Mouse (Mus musculus): ENCODE results near the gene Ccndbp1. TPM values are rescaled to one million over a fixed set of nuclear protein-coding genes. Genes with fewer than 3 reads are reported as not detected.

Gene Ccndbp1
- 110 TPM for polyA plus RNA-seq (2017; shearing (Covaris generic))

GRCm38 (mm10) chr2:121007925-121008663 lies at the start of gene Ccndbp1:
Gene Ccndbp1, plus strand, starts transcription at chr2:121008403.

DNA sequence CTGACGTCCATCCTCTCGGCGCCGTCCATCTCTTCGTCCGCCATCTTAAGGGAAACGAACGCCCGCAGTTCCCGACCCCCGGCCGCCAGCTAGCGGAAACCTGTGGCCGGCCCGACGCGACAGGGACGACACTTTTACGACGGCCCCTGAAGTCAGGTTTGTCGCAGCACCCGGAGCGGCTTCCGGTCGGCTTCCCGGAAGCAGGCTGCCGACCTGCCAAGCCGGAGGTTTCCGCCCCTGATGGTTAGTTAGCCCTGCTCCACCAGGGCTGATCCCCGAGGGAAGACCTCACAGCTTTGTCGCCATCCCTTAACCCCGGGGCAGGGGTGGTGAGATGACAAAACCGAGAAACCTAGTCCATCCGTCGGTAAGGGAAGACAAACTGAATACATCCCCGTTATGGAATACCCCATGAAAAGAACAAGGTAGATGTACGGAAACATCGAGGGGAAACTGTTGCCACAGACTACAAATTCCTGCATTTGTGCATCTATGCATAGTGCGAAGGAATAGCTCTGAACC lies 37.6 kb upstream of the Ccndbp1 start, which contains the start of gene Ubr1:
TSS of gene Ubr1 (minus strand) at position 157 of the 522 bp plus-strand sequence.

DNA sequence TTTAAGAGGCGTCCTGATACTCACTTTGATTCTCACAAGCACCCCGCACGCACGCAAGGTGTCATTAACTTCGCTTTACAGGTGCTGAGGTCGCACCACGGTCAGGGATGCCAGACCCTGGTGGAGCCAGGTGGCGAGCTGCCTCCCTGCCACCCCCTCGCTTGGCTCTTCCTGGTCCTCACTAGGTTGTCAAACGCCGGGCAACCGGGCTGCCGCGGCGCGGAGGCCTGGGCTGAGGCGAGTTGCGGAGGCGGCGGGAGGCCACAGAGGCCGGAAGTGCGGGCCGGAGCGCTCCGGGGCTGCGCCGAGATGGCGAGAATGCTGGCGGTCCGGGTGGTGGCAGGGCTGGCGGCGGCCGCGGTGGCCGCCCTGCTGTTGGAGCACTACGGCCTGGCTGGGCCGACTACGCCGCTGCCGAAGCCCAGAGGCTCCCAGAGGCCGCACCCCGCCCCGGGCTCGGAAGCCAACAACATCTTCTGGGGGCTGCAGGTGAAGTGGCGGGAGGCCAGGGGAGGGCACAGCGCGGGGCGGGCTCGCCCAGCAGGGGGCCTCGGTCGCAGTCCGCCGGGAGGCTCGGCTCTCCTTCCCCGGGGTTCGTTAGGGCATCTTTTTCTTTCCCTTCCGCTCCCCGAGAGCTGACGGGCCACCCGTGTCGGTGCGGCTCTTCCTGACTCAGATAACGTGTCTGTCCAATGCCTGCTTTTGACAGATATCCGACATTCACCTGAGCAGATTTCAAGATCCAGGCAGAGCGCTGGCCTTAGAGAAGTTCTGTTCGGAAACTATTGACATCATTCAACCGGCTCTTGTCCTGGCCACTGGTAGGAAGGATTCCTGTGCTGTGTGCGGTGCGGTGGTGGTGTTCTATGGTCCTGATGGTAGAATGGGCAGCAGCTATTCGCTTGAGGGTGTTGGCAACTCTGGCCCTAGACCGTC lies 30.9 kb upstream of the Ccndbp1 start, which contains the start of gene Tmem62:
TSS of gene Tmem62 (plus strand) at position 28 of the 936 bp plus-strand sequence.

DNA sequence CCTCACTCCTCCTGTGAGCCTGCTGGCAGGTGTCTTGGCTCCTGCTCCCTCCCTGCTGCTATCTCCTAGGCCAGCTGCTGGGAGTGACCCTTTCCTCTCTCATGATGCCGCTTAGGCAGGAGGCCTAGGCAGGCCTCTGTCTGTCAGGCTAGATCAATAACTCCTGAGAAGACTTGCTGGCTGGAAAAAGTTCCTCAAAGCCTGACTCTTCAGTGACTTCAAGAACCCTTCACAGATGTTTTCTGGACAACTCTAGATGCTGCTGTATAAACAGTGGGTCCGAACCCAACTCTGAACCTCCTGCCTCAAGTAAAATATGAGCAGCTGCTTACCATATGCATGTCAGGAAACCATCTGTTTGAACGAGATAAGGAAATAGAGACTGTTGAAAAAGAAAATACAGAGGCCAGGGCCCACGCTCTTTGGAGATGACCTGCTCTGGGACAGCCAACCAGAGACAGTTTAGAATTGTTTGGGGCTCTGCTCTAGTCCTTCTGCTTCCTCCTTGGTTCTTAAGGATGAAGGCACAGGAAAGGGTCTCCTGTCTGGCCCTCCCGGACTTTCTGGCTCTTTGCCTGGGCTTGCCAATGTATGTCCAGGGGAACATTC lies 28.6 kb downstream of the Ccndbp1 start, which contains the start of gene Epb42:
TSS of gene Epb42 (minus strand) at position 340 of the 609 bp plus-strand sequence.

Other genes starting within 250 kb of the Ccndbp1 start
- 18.7 TPM for gene Cdan1, start 158.3 kb upstream of the Ccndbp1 start, polyA plus RNA-seq (2017; shearing (Covaris generic))
- 6.4 TPM for gene Ttbk2, start 157.8 kb upstream of the Ccndbp1 start, polyA plus RNA-seq (2017; shearing (Covaris generic))
- gene Ubr1, start 37.7 kb upstream of the Ccndbp1 start, polyA plus RNA-seq (2017; shearing (Covaris generic)) = 46.8 TPM
- 21.4 TPM for gene Tmem62, start 31.4 kb upstream of the Ccndbp1 start, polyA plus RNA-seq (2017; shearing (Covaris generic))
- gene Epb42, start 28.7 kb downstream of the Ccndbp1 start, polyA plus RNA-seq (2017; shearing (Covaris generic)) = 0.78 TPM
- gene Tgm5, start 77.4 kb downstream of the Ccndbp1 start, polyA plus RNA-seq (2017; shearing (Covaris generic)) = not detected
- not detected for gene Tgm7, start 101.4 kb downstream of the Ccndbp1 start, polyA plus RNA-seq (2017; shearing (Covaris generic))
- gene Adal, start 132.0 kb downstream of the Ccndbp1 start, polyA plus RNA-seq (2017; shearing (Covaris generic)) = 5.4 TPM
- gene Lcmt2, start 132.2 kb downstream of the Ccndbp1 start, polyA plus RNA-seq (2017; shearing (Covaris generic)) = 12.6 TPM
- 49.8 TPM for gene Tubgcp4, start 162.3 kb downstream of the Ccndbp1 start, polyA plus RNA-seq (2017; shearing (Covaris generic))
- 23.4 TPM for gene Zscan29, start 162.7 kb downstream of the Ccndbp1 start, polyA plus RNA-seq (2017; shearing (Covaris generic))